Mouse (Mus musculus): Measurements from ENCODE around the gene Cfb. TPM values are rescaled to one million over a fixed set of nuclear protein-coding genes. Genes with fewer than 3 reads are reported as not detected.
A peak's percentile ranks its signal among the peaks of the same experiment; 100 is the strongest.

Gene Cfb
- total and polyA plus RNA-seq, 3 experiments: 0.19 to 3.1 TPM; not detected in 1

DNA sequence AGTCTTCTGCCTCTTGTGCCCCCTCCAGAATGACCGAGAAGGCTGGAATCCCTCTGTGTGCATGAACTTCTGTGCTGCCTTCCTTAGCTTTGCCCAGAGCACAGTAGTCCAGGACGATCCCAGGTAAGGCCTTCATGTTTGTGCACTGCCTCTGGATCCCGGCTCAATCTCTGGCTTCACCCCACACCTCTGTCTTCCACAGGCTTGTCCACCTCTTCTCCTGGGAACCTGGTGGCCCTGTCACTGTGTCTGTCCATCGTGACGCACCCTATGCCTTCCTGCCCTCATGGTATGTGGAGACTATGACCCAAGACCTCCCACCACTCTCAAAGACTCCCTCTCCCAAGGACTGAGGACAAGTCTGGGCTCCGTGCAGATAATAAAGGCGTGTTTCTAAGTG, 23.5 kb downstream of the Cfb start:
- TF ChIP-seq CTCF (IDR thresholded peaks at IDR 0.05 in 2 of 3, conservative IDR thresholded peaks at IDR 0.05 in 1 of 3; ENCODE audit: control insufficient read depth in 1 of 3, insufficient read depth in 1 of 3, low read depth in 2 of 3, low read length in 3 of 3, poor library complexity in 1 of 3, severe bottlenecking in 1 of 3) (no peak), SMC3 (IDR thresholded peaks at IDR 0.05; ENCODE audit: low read depth, low read length) (no peak), BHLHE40 (IDR thresholded peaks at IDR 0.05; ENCODE audit: borderline replicate concordance, low read depth, low read length) (no peak), TAL1 (IDR thresholded peaks at IDR 0.05; ENCODE audit: low read length) (no peak), MYC (IDR thresholded peaks at IDR 0.05; ENCODE audit: low read depth, low read length) (no peak), JUND (IDR thresholded peaks at IDR 0.05; ENCODE audit: low read depth, low read length) (no peak), UBTF (IDR thresholded peaks at IDR 0.05; ENCODE audit: borderline replicate concordance, insufficient read depth, low read depth, low read length) (no peak), NELFE (IDR thresholded peaks at IDR 0.05; ENCODE audit: low read depth, low read length) (no peak), ZNF384 (IDR thresholded peaks at IDR 0.05; ENCODE audit: low read depth, low read length) (no peak)
- peaks cover 7% of the 10 kb centered on the region for H3K79me2 ChIP-seq (ENCODE audit: control insufficient read depth, insufficient read depth, low read length, poor library complexity)
- no peaks in the 10 kb centered on the region for H3K9me3 ChIP-seq (replicated peaks; ENCODE audit: insufficient read depth, low read length)
- H3K4me1 ChIP-seq (ENCODE audit: control insufficient read depth in 1 of 2, insufficient read depth in 2 of 2, low read length in 2 of 2): peaks cover 0 to 8% of the 10 kb centered on the region in 2 experiments; a peak in 2 of 4 replicates
- H3K9ac ChIP-seq (ENCODE audit: control insufficient read depth, low read depth, low read length, poor library complexity, severe bottlenecking): no peak overlapping the region
- no peak overlapping the region for H3K27ac ChIP-seq (ENCODE audit: control insufficient read depth, low read depth, low read length)
- no peak overlapping the region for H3K4me3 ChIP-seq (ENCODE audit: control insufficient read depth in 1 of 2, insufficient read depth in 1 of 2, low read depth in 2 of 2, low read length in 2 of 2)
- DNase-seq (ENCODE audit: low read depth, low spot score): no peak
- H3K27me3 ChIP-seq (ENCODE audit: control insufficient read depth in 1 of 2, insufficient read depth in 2 of 2, low read length in 2 of 2): no peaks in the 10 kb centered on the region
- no peaks in the 10 kb centered on the region; a peak in 2 of 4 replicates for H3K36me3 ChIP-seq (ENCODE audit: control insufficient read depth in 1 of 2, insufficient read depth in 2 of 2, low read length in 2 of 2)

DNA sequence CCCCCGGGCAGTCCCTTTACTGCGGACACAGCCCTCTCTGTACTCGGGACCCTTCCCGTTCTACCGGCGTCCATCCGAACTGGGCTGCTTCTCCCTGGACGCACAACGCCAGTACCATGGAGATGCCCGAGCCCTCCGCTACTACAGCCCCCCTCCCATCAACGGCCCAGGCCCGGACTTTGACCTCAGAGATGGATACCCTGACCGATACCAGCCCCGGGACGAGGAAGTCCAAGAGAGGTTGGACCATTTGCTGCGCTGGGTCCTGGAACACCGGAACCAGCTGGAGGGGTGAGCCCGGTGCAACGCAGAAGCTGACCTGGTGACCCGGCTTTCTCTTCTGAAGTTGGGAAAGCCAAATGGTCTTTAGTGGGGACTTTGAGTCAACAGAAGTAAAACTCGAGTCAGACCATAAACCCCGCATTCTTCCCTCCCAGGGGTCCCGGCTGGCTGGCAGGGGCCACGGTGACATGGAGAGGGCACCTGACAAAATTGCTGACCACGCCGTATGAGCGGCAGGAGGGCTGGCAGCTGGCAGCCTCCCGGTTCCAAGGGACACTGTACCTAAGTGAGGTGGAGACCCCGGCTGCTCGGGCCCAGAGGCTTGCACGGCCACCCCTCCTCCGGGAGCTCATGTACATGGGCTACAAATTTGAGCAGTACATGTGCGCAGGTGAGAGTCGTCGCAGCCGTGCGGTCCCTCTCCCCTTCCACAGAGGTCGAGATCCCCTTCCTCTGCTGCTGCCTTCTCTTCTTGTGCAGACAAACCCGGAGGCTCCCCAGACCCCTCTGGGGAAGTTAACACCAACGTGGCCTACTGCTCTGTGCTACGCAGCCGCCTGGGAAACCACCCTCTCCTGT, 24.6 kb downstream of the Cfb start:
- Histone ChIP-seq H3K27ac (ENCODE audit: control insufficient read depth, low read depth, low read length) (peak overlapping the region; percentile 23; the same call in 1 of the 2 replicates), H3K79me2 (ENCODE audit: control insufficient read depth, insufficient read depth, low read length, poor library complexity) (peaks cover 7% of the 10 kb centered on the region), H3K36me3 (ENCODE audit: control insufficient read depth in 1 of 2, insufficient read depth in 2 of 2, low read length in 2 of 2) (no peaks in the 10 kb centered on the region; a peak in 2 of 4 replicates), H3K9me3 (replicated peaks; ENCODE audit: insufficient read depth, low read length) (no peaks in the 10 kb centered on the region), H3K27me3 (ENCODE audit: control insufficient read depth in 1 of 2, insufficient read depth in 2 of 2, low read length in 2 of 2) (no peaks in the 10 kb centered on the region), H3K9ac (ENCODE audit: control insufficient read depth, low read depth, low read length, poor library complexity, severe bottlenecking) (peak overlapping the region; percentile 87), H3K4me3 (ENCODE audit: control insufficient read depth in 1 of 2, insufficient read depth in 1 of 2, low read depth in 2 of 2, low read length in 2 of 2) (peak overlapping the region; percentile 91 to 96), H3K4me1 (ENCODE audit: control insufficient read depth in 1 of 2, insufficient read depth in 2 of 2, low read length in 2 of 2) (peaks cover 0 to 8% of the 10 kb centered on the region in 2 experiments; a peak in 2 of 4 replicates)
- TF ChIP-seq POLR2A (IDR thresholded peaks at IDR 0.05; ENCODE audit: control insufficient read depth in 1 of 2, insufficient read depth in 1 of 2, low read depth in 1 of 2, low read length in 2 of 2, poor library complexity in 1 of 2): no peak
- no peak for TF ChIP-seq ZC3H11A (IDR thresholded peaks at IDR 0.05; ENCODE audit: low read depth, low read length)
- no peak for TF ChIP-seq KAT2A (conservative IDR thresholded peaks at IDR 0.05; ENCODE audit: low read depth, low read length)
- TF ChIP-seq CHD2 (IDR thresholded peaks at IDR 0.05; ENCODE audit: low read length): no peak
- TF ChIP-seq MEF2A (IDR thresholded peaks at IDR 0.05; ENCODE audit: extremely low read depth, insufficient replicate concordance, low read depth, low read length, poor library complexity, severe bottlenecking): no peak
- no peak for TF ChIP-seq ZMIZ1 (IDR thresholded peaks at IDR 0.05; ENCODE audit: low read depth, low read length)
- TF ChIP-seq GATA1 (IDR thresholded peaks at IDR 0.05; ENCODE audit: low read depth, low read length): no peak
- no peak for TF ChIP-seq HCFC1 (IDR thresholded peaks at IDR 0.05; ENCODE audit: low read depth, low read length)
- TF ChIP-seq ZKSCAN1 (IDR thresholded peaks at IDR 0.05; ENCODE audit: low read depth, low read length): no peak
- TF ChIP-seq JUND (IDR thresholded peaks at IDR 0.05; ENCODE audit: low read depth, low read length): no peak
- no peak for TF ChIP-seq SMC3 (IDR thresholded peaks at IDR 0.05; ENCODE audit: low read depth, low read length)
- TF ChIP-seq CTCF (IDR thresholded peaks at IDR 0.05 in 2 of 3, conservative IDR thresholded peaks at IDR 0.05 in 1 of 3; ENCODE audit: control insufficient read depth in 1 of 3, insufficient read depth in 1 of 3, low read depth in 2 of 3, low read length in 3 of 3, poor library complexity in 1 of 3, severe bottlenecking in 1 of 3): no peak
- TF ChIP-seq RAD21 (IDR thresholded peaks at IDR 0.05; ENCODE audit: low read depth, low read length): no peak
- no peak for DNase-seq (ENCODE audit: low read depth, low spot score)

Data from MEL (cell line).